ENCODE assay signal across 8 mouse cellular contexts in genomic region chr1:194618841-194619311, GRCm38 (mm10). TPM values are rescaled to one million over a fixed set of nuclear protein-coding genes. Genes with fewer than 3 reads are reported as not detected.
DNase-seq lines count a peak whose midpoint lies in the region; ATAC-seq and TF ChIP-seq lines count a peak whose summit lies in the region.

No protein-coding gene starts in this region.

- H3K27ac ChIP-seq in gastrocnemius, adult 2 months, result peak overlapping the region; percentile 97
- peak overlapping the region; percentile 88 for H3K27ac ChIP-seq in hindbrain, embryonic 16.5 days (ENCODE audit: low read depth, low read length)

- H3K9ac ChIP-seq in hindbrain, embryonic 16.5 days (ENCODE audit: low read depth, low read length), result peak overlapping the region; percentile 97

- peaks cover 18% of the 10 kb centered on the region for H3K4me1 ChIP-seq in hindbrain, embryonic 16.5 days (ENCODE audit: control insufficient read depth, insufficient read depth, low read depth, low read length)

- no peaks in the 10 kb centered on the region for H3K9me3 ChIP-seq in hindbrain, embryonic 16.5 days (ENCODE audit: control insufficient read depth, low read length)

- H3K36me3 ChIP-seq in hindbrain, embryonic 16.5 days (ENCODE audit: control insufficient read depth, insufficient read depth, low read length), result no peaks in the 10 kb centered on the region

- H3K4me2 ChIP-seq in hindbrain, embryonic 16.5 days (ENCODE audit: low read length), result peak overlapping the region; percentile 90

- TF ChIP-seq CTCF in gastrocnemius, adult 2 months (IDR thresholded peaks at IDR 0.05), result peak; percentile 70

- ATAC-seq in hindbrain, embryonic 16.5 days, result peak; percentile 61

- peak; percentile 69 to 94 for DNase-seq in adrenal gland, adult (ENCODE audit: inconsistent age in 2 of 2, low spot score in 1 of 2)
- peak; percentile 75 to 93 for DNase-seq in cerebellum, postnatal 36 days
- peak; percentile 68 for DNase-seq in gastrocnemius, adult 2 months
- peak; percentile 80 for DNase-seq in left cerebral cortex, adult 11 months (ENCODE audit: low spot score)
- DNase-seq in lung, postnatal 36 days, result peak; percentile 95
- peak; percentile 89 for DNase-seq in right cerebral cortex, adult 2 months (ENCODE audit: low spot score in 2 of 2)
- DNase-seq in yolk sac, embryonic 10.5 days (ENCODE audit: low spot score), result peak; percentile 80

- 1% methylated on average over 19 of the region's 19 CpGs for WGBS in hindbrain, embryonic 16.5 days

- intact Hi-C loops in gastrocnemius, adult 2 months (cut with DNase I), result loop anchor here (2.0 kb wide), 2 partner anchors 104 to 198 kb away; no protein-coding TSS in a partner anchor

- peak overlapping the region; percentile 84 for H3K4me3 ChIP-seq in gastrocnemius, adult 2 months
- peak overlapping the region; percentile 97 for H3K4me3 ChIP-seq in hindbrain, embryonic 16.5 days (ENCODE audit: low read length)

- H3K27me3 ChIP-seq in hindbrain, embryonic 16.5 days (replicated peaks; ENCODE audit: control insufficient read depth, insufficient read depth, low read length), result no peaks in the 10 kb centered on the region

RNA-seq across cellular contexts. Expression of gene Plxna2, which starts 0.9 kb away (rescaled TPM):
- 10 to 100 TPM in 1 of 2 experiments, 1 to 10 TPM in 1; 6.6 to 13.2 TPM for total RNA-seq in gastrocnemius, adult 2 months (2021)
- polyA plus RNA-seq in hindbrain, embryonic 16.5 days (2015; fragmentation: Nextera tagmentation; extraction: Ambion mirVana), result 24.2 and 28.3 TPM in 2 replicates

Comparison
In these comparisons a context has a peak if more than half of its experiments do, and no peak if none do; other contexts are left out.
1. Peak in every context shown above with its lines: DNase-seq, ATAC-seq, H3K4me3 ChIP-seq and H3K27ac ChIP-seq.